Mouse (Mus musculus) heart, adult 2 months (tissue): ENCODE measurements around the gene Bmp8a.

Experiments used
- CTCF ChIP-seq: fragments of 200-600 bp; IDR thresholded peaks from 2 replicates; pipeline ENCODE4 v1.8.1; 2022; ENCODE audit warnings: antibody characterized with exemption, mild to moderate bottlenecking, moderate library complexity
- EP300 ChIP-seq: fragments of 200-500 bp; IDR thresholded peaks from 2 replicates; pipeline ENCODE4 v1.6.1; 2011; ENCODE audit warnings: low read depth, low read length, control low read depth; ENCODE audit not compliant: insufficient read depth
- POLR2A ChIP-seq: fragments of 200-500 bp; IDR thresholded peaks from 2 replicates; pipeline ENCODE4 v1.6.1; 2011; ENCODE audit warnings: mild to moderate bottlenecking, low read depth, low read length, control low read depth; ENCODE audit not compliant: insufficient read depth

GRCm38 (mm10) chr4:123323534-123323933 lies 19.5 kb downstream of the Bmp8a start, which contains the start of gene Oxct2a:
- TF ChIP-seq POLR2A (no peak), CTCF (no peak), EP300 (no peak)
